Mouse (Mus musculus) stomach, postnatal 0 days (tissue): ENCODE measurements around the gene Eif3c.

ENCODE experiments used
- CTCF ChIP-seq: IDR thresholded peaks from 2 replicates; pipeline ENCODE4 v1.5.1; 2016; ENCODE audit warnings: antibody characterized with exemption, low read depth, mild to moderate bottlenecking, moderate library complexity
- EP300 ChIP-seq: optimal IDR thresholded peaks from 2 replicates; pipeline ENCODE3; 2016; ENCODE audit warnings: antibody characterized with exemption

- TF ChIP-seq CTCF (no peak), EP300 (no peak)
Measured at GRCm38 (mm10) chr7:126545631-126546030, 20.6 kb downstream of the Eif3c start.
